Mouse (Mus musculus) thymus, postnatal 10 days (tissue): ENCODE results near the gene Leng1.
"Not testable (repeated sequence)": the region's sequence is repeated elsewhere in the genome, so short reads cannot be mapped to it uniquely, and the experiment has no call there.

Experiments
- DNase-seq, 2 experiments: peaks; one replicate each; pipeline ENCODE4 v3.0.0; 2021; ENCODE audit warnings: low spot score in 2 of 2

Gene Leng1

GRCm38 (mm10) chr7:3665215-3666114 lies at the start of gene Leng1:
Leng1 (minus strand) TSS chr7:3665840.
- DNase-seq, result peak; percentile 85 to 88

DNA sequence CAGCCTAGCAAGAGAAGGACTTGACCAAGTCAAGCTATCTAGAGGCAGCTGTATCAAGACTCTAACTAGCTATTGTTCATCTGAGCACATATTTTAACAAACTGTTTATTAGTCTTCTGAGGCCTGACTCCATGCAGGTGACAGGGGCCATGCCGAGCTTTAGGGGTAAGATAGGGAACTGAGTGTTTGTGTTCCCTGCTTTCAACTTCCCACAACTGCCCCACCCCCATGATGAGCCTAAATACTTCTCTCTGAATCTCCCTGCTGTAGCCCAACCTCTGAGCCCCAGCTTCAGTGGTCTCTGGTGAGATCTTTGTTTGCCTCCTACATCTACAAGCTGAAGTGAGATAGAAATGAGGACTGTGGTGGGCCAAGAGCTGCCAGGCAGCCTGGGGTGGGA lies 49.6 kb upstream of the Leng1 start:
- no peak for DNase-seq

- no peak for DNase-seq
Observed at GRCm38 (mm10) chr7:3712264-3712942, 46.8 kb upstream of the Leng1 start.

GRCm38 (mm10) chr7:3709000-3709399 lies 43.4 kb upstream of the Leng1 start:
- DNase-seq, result no peak

- DNase-seq, result not testable (repeated sequence)
Observed at GRCm38 (mm10) chr7:3708447-3708980, 42.9 kb upstream of the Leng1 start.

- no peak for DNase-seq
Observed at GRCm38 (mm10) chr7:3707568-3708413, 42.2 kb upstream of the Leng1 start.

DNA sequence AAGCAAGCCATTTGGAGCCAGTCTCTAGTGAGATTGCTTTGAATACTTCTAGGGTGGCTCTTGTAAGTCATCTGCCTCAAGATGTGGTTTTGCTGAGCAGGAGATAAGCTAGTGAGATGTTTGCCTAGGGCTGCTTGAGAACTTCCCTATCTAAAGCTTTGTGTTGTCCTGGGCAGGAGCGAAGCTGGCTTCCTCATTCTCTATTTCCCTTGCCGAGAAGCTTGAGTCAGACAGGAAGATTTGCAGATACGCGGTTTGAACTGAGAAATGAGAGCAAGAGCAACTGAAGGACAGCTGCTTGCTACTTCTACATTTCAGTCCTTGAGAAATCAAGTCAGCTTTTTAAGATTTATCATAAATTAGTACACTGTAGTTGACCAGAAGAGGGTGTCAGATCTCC lies 41.4 kb upstream of the Leng1 start:
- DNase-seq, result no peak

GRCm38 (mm10) chr7:3706343-3706934 lies 40.8 kb upstream of the Leng1 start:
- DNase-seq, result no peak

- DNase-seq, result no peak
Observed at GRCm38 (mm10) chr7:3705911-3706310, 40.3 kb upstream of the Leng1 start.

DNA sequence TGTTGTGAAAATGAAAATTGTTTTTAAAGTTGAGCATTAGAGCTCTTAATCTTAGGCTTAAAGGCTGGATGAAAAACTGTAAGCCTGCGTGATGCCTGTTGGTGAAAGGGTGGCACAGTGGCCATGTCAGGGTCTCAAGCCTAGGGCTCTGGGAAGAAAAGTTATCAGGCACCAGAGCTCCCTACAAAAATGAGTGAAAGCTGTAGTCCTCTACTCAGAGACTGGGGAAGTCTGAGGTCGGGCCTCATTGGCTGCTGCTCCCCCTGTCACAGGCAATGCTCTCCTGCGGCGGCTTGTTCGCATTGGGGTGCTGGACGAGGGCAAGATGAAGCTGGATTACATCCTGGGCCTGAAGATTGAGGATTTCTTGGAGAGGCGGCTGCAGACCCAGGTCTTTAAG lies 39.8 kb upstream of the Leng1 start:
- not testable (repeated sequence) for DNase-seq

DNA sequence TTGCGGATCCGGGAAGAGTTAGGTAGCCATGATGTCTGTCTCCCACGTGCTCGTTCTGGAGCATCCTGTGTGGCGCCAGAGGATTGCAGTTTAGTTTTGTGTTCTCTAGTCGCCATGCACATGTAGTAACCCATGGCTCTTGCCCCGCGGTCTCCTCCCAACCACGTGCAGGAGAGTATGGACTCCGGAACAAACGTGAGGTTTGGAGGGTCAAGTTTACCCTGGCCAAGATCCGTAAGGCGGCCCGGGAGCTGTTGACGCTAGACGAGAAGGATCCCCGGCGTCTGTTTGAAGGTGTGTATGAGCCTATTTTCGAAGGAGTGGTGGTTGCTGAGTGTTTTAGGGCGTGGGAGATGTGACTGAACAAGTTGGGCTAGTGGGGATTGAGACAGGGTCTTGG lies 38.8 kb upstream of the Leng1 start:
- no peak for DNase-seq

- peak; percentile 94 to 96 for DNase-seq
Observed at GRCm38 (mm10) chr7:3703879-3704441, 38.3 kb upstream of the Leng1 start, which contains the start of gene Rps9. Rps9 (plus strand) TSS chr7:3703993.

DNA sequence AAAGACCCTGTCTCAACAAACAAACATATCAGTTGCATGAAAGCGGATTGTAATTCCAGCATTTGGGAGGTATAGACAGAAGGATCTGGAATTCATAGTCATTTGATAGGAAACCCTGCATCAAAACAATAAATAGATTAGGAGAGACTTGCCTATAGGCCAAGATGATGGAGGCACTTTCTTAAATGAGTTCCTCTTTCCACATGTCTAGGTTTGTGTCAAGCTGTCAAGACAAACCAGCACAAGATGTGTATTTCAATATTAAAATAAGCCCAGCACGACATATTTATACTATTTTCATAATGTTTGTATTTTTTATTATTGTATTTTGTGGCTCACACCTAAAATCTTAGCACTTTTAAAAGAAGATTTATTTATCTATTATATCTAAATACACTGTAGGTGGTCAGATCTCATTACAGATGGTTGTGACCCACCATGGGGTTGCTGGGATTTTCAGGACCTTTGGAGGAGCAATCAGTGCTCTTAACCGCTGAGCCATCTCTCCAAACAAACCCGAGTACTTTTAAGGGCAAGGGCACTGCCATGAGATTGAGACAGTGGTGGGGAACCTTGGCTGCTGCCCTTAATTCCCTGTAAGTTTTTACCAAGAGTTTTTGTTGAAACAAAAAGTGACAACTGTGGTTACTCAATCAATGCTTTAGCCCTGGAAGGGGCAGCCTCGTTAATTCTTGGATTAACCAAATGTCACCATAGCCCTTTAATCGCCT lies 37.7 kb upstream of the Leng1 start:
- no peak for DNase-seq

DNA sequence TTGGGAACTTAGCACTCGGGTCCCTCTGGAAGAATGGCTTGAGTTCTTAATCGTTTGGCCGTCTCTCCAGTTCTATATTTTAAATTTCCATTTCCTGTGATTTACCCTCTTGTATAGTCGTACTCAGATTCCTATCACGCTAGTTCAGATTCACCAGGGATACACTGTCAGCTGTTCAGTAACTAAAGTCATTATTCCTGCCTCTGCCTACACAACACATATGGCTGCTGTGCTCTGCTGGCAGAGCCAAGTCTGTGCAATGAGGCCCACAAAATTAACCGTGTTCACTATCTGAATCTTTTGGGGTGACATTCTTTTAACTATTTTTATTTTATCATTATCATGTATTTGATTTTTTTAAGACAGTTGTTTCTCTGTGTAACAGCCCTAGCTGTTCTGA lies 32.8 kb upstream of the Leng1 start:
- DNase-seq, result no peak

DNA sequence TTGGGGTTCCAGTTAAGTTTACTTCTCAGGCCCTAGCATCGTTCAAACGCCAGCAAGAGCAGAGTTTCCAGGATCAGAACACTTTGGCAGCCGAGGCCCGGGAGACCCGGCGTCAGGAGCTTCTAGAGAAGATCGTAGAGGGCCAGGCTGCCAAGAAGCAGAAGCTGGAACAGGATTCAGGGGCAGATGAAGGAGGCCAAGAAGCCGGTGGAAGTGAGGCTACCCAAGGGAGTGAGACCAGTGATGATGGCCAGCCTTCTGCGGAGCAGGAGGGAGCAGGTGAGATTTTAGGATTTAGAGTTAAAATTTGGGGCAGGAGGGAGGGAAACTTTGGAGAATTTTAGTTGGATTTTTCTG lies 29.3 kb upstream of the Leng1 start:
- DNase-seq, result not testable (repeated sequence)

- peak; percentile 42 to 58 for DNase-seq
Observed at GRCm38 (mm10) chr7:3694076-3694948, 28.7 kb upstream of the Leng1 start.

DNA sequence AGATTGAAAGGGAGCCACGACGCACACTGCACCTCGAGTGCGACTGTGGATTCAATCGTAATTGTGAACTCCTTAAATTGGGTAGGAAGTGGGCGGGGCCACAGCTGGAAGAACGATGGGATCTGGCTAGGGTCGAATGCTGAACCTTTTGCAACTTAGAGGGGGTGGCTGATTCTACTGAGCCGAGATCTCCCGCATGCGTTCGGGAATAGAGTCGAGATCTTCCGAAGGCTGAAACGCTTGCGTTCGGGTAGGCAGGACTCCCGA lies 28.1 kb upstream of the Leng1 start:
- DNase-seq, result no peak

GRCm38 (mm10) chr7:3692987-3693808 lies 27.6 kb upstream of the Leng1 start, which contains the start of gene Mboat7:
Mboat7 (minus strand) TSS chr7:3693523.
- peak; percentile 96 to 99 for DNase-seq
